In the genomic region with DNA sequence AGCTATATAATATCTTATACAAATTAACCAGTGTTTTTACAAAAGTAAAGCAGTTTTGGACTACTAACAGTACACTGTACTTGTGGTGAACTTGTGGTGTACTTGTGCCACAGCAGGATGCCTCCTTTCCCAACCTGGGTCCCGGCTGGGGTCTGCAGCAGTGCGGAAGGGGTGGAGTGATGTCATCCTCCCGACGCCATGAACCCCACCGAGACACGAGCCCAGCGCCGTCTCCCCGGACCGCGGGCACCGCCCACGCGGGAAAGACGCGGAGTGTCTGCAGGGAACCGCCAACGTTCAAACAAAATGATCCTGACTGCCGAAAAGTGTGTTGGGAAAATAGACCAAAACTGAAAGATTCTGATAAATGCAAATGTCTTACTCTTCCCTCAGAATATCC, we compare ENCODE assay signal across 8 mouse cellular contexts.
DNase-seq lines count a peak whose midpoint lies in the region; ATAC-seq and TF ChIP-seq lines count a peak whose summit lies in the region.
"Not testable (repeated sequence)": the region's sequence is repeated elsewhere in the genome, so short reads cannot be mapped to it uniquely, and the experiment has no call there.

No protein-coding gene starts in this region.

- 27% methylated on average over 19 of the region's 19 CpGs for WGBS in hindbrain, embryonic 13.5 days
- 27% methylated on average over 19 of the region's 19 CpGs for WGBS in olfactory bulb, adult 2 months

- 0 out of 2 replicates have a peak, but pooled peaks have one; percentile 22 for ATAC-seq in frontal cortex, adult (ENCODE audit: low TSS enrichment)
- ATAC-seq in hindbrain, embryonic 13.5 days (ENCODE audit: low FRiP score) = peak; percentile 72

- not testable (repeated sequence) for H3K9me3 ChIP-seq in hindbrain, embryonic 13.5 days

- not testable (repeated sequence) for H3K27ac ChIP-seq in cortical plate, adult 2 months (ENCODE audit: insufficient read depth, low read length); hindbrain, embryonic 13.5 days; olfactory bulb, adult 2 months (ENCODE audit: insufficient read depth, low read depth, low read length)

- peak overlapping the region; percentile 9; the same call in 1 of the 2 replicates for H3K4me3 ChIP-seq in cortical plate, adult 2 months (ENCODE audit: insufficient read depth, low read length)
- H3K4me3 ChIP-seq in hindbrain, embryonic 13.5 days = peak overlapping the region; percentile 41
- H3K4me3 ChIP-seq in olfactory bulb, adult 2 months (ENCODE audit: insufficient read depth, low read depth, low read length) = peak overlapping the region; percentile 46

- H3K4me1 ChIP-seq in cortical plate, adult 2 months (ENCODE audit: control insufficient read depth, insufficient read depth, low read length); hindbrain, embryonic 13.5 days (replicated peaks); olfactory bulb, adult 2 months (ENCODE audit: control insufficient read depth, insufficient read depth, low read length): not testable (repeated sequence)

- H3K36me3 ChIP-seq in hindbrain, embryonic 13.5 days = not testable (repeated sequence)

- DNase-seq in ZHBTc4 (ENCODE audit: low read depth, low spot score) = peak; percentile 67
- peak; percentile 44 for DNase-seq in layer of hippocampus, adult 9-11 months
- peak; percentile 22 for DNase-seq in lung, postnatal 36 days
- peak; percentile 74 for DNase-seq in thymus, postnatal 14 days

- H3K4me2 ChIP-seq in hindbrain, embryonic 13.5 days = peak overlapping the region; percentile 66

- not testable (repeated sequence) for H3K27me3 ChIP-seq in hindbrain, embryonic 13.5 days

- peak overlapping the region; percentile 69 for H3K9ac ChIP-seq in hindbrain, embryonic 13.5 days

- not testable (repeated sequence) for TF ChIP-seq POLR2A in cortical plate, adult 2 months (IDR thresholded peaks at IDR 0.05; ENCODE audit: extremely low read depth, insufficient read depth, low read length); olfactory bulb, adult 2 months (IDR thresholded peaks at IDR 0.05; ENCODE audit: insufficient read depth, low read depth, low read length)

- not testable (repeated sequence) for TF ChIP-seq CTCF in cortical plate, adult 2 months (IDR thresholded peaks at IDR 0.05; ENCODE audit: extremely low read depth, insufficient read depth, low read length); olfactory bulb, adult 2 months (IDR thresholded peaks at IDR 0.05; ENCODE audit: insufficient read depth, low read depth, low read length)

Comparison
In these comparisons a context has a peak if more than half of its experiments do, and no peak if none do; other contexts are left out.
1. DNase-seq: peak in every context shown above with its lines; median percentile 74 in thymus, postnatal 14 days; 67 in ZHBTc4; 44 in layer of hippocampus, adult 9-11 months; 22 in lung, postnatal 36 days.